Mouse (Mus musculus): ENCODE measurements around the gene Ankrd2.

DNA sequence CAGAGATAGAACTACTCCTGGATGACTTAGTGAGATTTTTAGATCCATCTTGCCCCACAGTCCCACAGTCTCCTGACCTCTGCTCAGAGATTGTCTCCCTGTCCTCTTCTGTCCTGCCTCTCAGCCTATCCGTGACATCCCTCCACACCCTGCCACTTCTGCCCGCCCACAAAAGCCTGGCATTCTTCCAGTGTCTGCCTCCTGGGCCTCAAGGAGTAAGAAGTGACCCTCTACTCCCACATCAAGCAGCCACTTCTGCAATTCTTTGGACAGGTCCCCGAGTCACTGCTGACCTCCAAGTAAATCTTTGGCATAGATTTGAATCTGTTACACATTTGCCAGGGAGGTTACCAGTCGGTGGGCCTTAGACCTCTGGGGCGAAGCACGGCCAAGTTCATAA, 18.5 kb downstream of the Ankrd2 start:
- no peak for TF ChIP-seq CTCF (IDR thresholded peaks at IDR 0.05; ENCODE audit: extremely low read depth, insufficient read depth, low read length)
- TF ChIP-seq POLR2A (IDR thresholded peaks at IDR 0.05; ENCODE audit: extremely low read depth, insufficient read depth, low read length) = no peak
